Mouse (Mus musculus) adrenal gland, postnatal 36 days (tissue): ENCODE data around the gene Apbb1ip. TPM values are rescaled to one million over a fixed set of nuclear protein-coding genes. Genes with fewer than 3 reads are reported as not detected.
"Not testable (repeated sequence)": the region's sequence is repeated elsewhere in the genome, so short reads cannot be mapped to it uniquely, and the experiment has no call there.

Experiments used
- DNase-seq, 2 experiments: peaks; one replicate each; pipeline ENCODE4 v3.0.0; 2021; ENCODE audit warnings: mixed read lengths in 1 of 2
- total RNA-seq, 2 experiments: library from RNA; stranded (reverse); gene quantifications; 2 replicates each; pipeline ENCODE4 v1.2.3; 2021

The Apbb1ip gene
- total RNA-seq, 2 experiments from 2014 or later = 2.5 to 4.1 TPM

DNA sequence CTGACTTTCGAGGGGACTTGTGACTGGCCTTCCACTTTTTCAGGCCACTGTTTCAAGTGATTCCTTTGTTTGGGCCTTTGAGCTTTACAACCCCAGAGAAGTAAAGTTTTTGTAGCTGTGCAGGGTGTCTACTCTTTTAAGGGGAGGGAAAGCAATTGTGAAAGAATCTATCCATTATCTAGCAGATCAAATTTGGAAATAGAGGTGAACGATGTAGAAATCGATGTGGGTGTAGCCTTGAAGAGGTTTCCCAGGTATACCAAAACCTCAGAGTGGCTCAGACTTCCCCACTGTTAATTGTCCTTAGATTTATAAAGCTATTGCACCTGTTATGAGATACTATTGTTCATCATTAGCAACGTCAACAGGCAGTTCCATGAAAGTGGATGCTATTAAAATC is 71.6 kb downstream of the Apbb1ip start:
- DNase-seq = no peak

- DNase-seq = no peak
These were observed 78.0 kb downstream of the Apbb1ip start for GRCm38 (mm10) chr2:22851900-22852299.

DNA sequence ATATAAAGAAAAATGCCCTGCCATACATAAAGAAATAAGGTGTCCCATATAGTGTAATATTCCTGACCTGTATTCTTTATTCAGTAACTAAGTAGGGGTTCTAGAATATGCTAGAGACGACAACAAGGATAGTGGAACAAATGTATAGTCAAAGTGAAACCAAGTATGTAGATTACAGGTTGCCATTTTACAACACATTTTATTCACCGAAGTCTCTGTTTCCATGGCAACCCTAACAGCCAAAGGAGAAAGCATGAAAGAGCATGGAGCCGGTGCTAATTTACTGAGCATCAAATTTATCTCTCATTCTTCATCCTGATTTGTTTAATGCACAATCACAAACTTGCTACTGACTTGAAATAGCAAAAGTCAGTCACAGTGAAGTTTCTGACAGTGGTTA is 83.6 kb downstream of the Apbb1ip start:
- no peak for DNase-seq

DNA sequence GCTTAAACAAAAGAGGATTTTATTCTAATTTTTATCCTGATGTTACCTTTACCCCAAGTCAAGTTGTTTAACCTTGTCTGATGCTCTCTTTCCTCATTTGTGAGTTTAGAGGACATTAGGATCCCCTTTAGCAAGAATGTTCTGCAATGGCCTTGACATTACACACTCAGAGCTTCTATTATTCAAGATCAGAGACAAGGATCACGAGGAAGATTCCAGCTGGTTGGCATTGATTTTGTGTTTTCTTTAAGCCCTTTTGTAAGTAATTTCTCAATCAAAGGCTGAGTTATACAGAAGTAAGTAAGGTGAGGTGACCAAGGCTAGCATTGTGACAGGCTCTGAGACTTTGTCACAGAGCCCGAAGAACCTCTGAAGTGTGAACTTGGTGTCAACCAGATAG is 88.3 kb downstream of the Apbb1ip start:
- peak in 1 of 2 experiments; percentile 2 for DNase-seq

DNA sequence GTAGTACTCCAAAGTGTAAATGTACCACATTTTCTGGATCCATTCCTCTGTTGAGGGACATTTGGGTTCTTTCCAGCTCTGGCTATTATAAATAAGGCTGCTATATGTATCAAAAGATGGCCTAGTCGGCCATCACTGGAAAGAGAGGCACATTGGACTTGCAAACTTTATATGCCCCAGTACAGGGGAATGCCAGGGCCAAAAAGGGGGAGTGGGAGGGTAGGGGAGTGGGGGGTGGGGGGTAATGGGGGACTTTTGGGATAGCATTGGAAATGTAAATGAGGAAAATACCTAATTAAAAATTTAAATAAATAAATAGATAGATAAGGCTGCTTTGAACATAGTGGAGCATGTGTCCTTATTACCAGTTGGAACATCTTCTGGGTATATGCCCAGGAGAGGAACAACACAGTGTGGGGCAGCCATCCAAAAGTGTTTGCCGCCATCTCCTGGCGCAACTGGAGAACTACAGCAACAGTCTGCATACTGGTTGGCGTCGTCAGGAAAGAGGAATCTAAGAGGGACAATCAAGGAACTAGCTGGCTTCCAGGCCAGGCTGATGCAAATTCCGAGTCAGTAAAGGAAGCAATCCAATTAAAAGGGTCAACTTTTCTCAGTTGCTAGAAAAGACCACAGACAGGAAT is 90.6 kb downstream of the Apbb1ip start:
- DNase-seq = peak; percentile 75 to 77

- DNase-seq = no peak
These were observed 91.9 kb downstream of the Apbb1ip start for GRCm38 (mm10) chr2:22865818-22866217.

- DNase-seq = no peak
These were observed 93.1 kb downstream of the Apbb1ip start for GRCm38 (mm10) chr2:22866894-22867424.

DNA sequence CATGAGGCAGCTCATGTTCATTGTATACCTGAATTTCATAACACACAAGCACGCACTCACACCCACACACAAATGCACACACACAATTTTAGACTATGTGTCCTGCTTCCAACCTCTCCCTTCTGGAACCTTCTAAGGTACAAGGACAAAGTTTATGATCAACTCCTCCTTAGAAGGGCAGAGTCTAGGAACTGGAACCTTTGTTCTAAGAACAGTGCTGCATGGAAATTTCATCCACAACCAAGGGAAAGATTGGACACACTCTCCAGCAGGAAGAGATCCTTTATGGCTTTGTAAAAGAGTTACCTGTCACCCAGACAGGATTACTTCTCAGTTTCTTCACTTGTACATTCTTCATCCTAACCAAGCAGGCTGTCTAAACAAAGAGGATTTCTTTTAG is 99.3 kb downstream of the Apbb1ip start:
- no peak for DNase-seq

DNA sequence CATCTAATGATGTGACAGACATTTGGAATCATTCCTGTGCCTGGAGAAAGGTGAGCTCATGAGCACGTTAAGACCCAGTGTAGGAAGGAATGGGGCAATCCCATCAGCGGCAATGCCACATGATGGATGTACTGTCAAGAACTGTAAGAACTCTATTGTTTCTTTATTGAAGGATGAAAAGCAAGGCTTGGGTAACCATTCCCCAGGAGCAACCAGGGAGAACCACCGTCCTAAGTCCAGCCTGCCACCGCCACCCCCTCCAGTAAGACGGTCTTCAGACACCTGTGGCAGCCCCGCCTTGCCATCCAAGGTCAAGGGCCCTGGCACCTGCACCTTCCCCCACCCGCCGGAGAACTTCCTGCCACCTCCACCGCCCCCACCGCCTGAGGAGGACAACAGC is 100.7 kb downstream of the Apbb1ip start:
- DNase-seq = no peak

- DNase-seq = no peak
These were observed 102.7 kb downstream of the Apbb1ip start for GRCm38 (mm10) chr2:22876614-22877013.

GRCm38 (mm10) chr2:22878781-22879180 is 104.9 kb downstream of the Apbb1ip start:
- DNase-seq = no peak

DNA sequence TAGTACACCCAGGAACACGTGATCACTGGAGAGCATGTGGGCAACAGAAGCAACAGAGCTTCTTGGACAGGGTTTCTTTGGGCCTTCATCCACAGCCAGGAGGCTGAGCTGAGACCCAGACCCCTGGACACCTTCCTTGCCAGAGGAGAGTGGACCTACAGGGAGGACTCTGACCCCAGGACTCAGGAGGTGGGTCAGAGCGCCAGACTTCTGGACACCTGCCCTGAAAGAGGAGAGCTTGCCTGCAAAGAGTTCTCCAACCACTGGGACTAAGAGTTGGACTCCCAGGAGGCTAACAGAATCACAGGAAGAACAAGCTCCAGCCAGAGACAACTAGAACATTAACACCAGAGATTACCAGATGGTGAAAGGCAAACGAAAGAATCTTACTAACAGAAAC is 106.8 kb downstream of the Apbb1ip start:
- not testable (repeated sequence) for DNase-seq

DNA sequence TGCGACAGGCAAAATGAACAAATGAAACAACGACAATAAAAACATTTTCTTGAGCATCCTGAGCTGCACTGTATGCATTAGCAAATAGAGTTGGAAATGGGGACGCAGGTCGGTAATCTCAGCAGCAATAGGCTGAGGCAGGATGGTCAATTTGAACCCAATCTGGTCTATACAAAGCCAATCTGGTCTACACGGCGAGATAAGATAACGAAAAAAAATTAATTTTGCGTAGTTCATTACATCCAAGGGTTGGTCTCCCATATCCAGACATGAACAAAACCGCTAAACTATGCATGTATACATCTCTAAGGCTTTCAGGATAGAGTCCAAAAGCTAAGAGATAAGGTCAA is 121.0 kb downstream of the Apbb1ip start:
- no peak for DNase-seq

DNA sequence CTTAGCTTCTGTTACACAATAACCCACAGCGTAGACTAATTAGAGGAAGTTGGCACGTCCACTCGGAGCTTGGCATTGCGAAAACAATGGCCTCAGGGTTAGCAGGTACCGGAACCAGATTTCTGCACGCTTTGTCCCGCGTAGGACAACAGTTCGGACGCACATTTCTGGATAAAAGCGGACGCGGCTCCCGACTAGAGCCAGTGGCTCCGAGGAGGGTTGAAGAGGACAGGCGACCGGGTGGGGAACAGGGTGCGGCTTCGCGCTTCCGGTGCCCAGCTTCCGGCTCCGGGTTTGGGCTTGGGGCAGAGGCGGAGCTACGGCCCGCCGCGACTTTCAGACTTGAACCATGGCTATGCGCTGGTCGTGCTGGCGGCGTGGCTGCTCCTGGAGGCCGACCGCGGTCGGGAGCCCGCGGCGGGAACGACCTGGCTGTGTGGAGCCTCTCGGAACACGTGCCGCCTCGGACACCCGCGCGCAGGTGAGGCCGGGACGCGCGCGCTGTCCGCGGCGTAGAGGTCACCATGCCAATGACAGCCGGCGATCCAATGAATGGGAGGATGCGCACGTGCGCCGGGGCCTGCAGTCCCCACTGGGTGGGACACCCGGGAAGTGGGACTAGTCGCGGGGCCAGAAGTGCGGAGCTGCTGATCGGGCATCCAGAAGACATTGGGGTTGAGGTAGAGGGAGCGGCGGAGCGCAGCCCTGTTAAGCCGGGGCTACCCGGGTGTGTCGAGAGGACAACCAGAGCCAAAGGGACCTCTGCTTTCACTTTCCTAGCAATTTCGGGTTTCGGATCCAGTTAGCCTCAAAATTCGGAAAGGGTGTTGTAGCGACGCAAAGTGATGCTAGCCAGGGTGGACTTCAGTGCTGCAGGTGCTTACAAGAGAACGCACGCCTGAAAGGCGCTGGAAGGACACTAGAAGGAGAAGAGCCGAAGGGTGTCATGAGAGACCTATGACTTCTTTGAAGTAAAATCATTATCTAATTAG is 121.7 kb downstream of the Apbb1ip start, which contains the start of gene Pdss1:
Gene Pdss1 (plus strand): TSS at position 241 of the 992 bp plus-strand sequence.
- DNase-seq = peak; percentile 94 to 96

DNA sequence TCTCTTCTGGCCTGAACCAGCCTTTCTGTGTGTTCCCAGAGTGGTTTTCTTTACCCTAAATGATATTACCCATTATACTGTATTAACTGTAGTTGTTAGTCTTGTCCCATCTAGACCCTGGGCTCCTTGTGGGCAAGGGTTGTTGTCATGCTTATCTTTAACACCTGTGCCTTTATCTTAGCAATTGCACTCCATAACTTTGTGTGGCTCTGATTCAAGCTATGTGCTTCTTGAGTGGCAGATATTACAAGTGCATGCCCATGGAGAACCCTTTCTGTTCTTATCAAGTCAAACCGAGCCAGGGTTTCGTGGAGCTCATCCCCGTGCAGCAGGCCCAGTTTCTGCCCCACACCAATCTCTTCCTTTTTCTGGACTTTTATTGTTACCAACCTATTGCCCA is 130.1 kb downstream of the Apbb1ip start:
- no peak for DNase-seq

GRCm38 (mm10) chr2:22914421-22914820 is 140.5 kb downstream of the Apbb1ip start:
- DNase-seq = no peak

GRCm38 (mm10) chr2:22918651-22919050 is 144.8 kb downstream of the Apbb1ip start:
- no peak for DNase-seq

Other genes starting within 250 kb of the Apbb1ip start
- gene Gad2, start 151.9 kb upstream of the Apbb1ip start, total RNA-seq = not detected
- 1 to 10 TPM; 9.3 to 9.7 TPM for gene Pdss1, start 121.4 kb downstream of the Apbb1ip start, total RNA-seq